In genomic region chr13:9997664-9998328, GRCm38 (mm10) we compare ENCODE assay signal across 32 mouse cellular contexts.
DNase-seq lines count a peak whose midpoint lies in the region; ATAC-seq and TF ChIP-seq lines count a peak whose summit lies in the region.
"Had no signal": no experiment of that assay in that cellular context is flagged by ENCODE, and none has a peak within 500 bp of the region (broad histone marks: within the 10 kb centered on the region; RNA-seq: fewer than 3 reads in every experiment).

No protein-coding gene starts in this region.

- H3K4me2 ChIP-seq in forebrain, embryonic 14.5 days (ENCODE audit: low read length): no peak overlapping the region
- no peak overlapping the region for H3K4me2 ChIP-seq in forebrain, embryonic 12.5 days
- H3K4me2 ChIP-seq in hindbrain, postnatal 0 days (ENCODE audit: low read depth, low read length): no peak overlapping the region
- H3K4me2 ChIP-seq in forebrain, embryonic 16.5 days (ENCODE audit: low read length): no peak overlapping the region
- H3K4me2 ChIP-seq in liver, embryonic 12.5 days: no peak overlapping the region
- H3K4me2 ChIP-seq: embryonic facial prominence, embryonic 12.5 days; heart, embryonic 15.5 days; hindbrain, embryonic 15.5 days; liver, embryonic 13.5 days; neural tube, embryonic 12.5 days had no signal

- no peaks in the 10 kb centered on the region for H3K9me3 ChIP-seq in forebrain, embryonic 14.5 days (replicated peaks; ENCODE audit: control insufficient read depth, low read length)
- no peaks in the 10 kb centered on the region for H3K9me3 ChIP-seq in forebrain, embryonic 12.5 days
- no peaks in the 10 kb centered on the region for H3K9me3 ChIP-seq in hindbrain, postnatal 0 days (ENCODE audit: low read length)
- no peaks in the 10 kb centered on the region for H3K9me3 ChIP-seq in hindbrain, embryonic 10.5 days
- no peaks in the 10 kb centered on the region for H3K9me3 ChIP-seq in ES-E14 (ENCODE audit: control insufficient read depth, insufficient read depth, low read depth, low read length)
- no peaks in the 10 kb centered on the region for H3K9me3 ChIP-seq in forebrain, embryonic 16.5 days (ENCODE audit: control insufficient read depth, low read length)
- H3K9me3 ChIP-seq in liver, embryonic 12.5 days (replicated peaks): no peaks in the 10 kb centered on the region
- H3K9me3 ChIP-seq: embryonic facial prominence, embryonic 12.5 days; heart, embryonic 10.5 days; heart, embryonic 15.5 days; hindbrain, embryonic 15.5 days; liver, embryonic 13.5 days; midbrain, embryonic 10.5 days; neural tube, embryonic 12.5 days had no signal

- ATAC-seq in forebrain, embryonic 14.5 days: peak; percentile 88
- ATAC-seq in forebrain, embryonic 12.5 days (ENCODE audit: low FRiP score): no peak
- ATAC-seq in hindbrain, postnatal 0 days: no peak
- ATAC-seq in forebrain, embryonic 16.5 days: peak; percentile 93
- ATAC-seq in liver, embryonic 12.5 days: no peak
- ATAC-seq: lung, postnatal 0 days; midbrain, embryonic 16.5 days had no signal

- peak overlapping the region; percentile 23; the same call in 1 of the 2 replicates for H3K27ac ChIP-seq in forebrain, embryonic 14.5 days (ENCODE audit: low read depth, low read length)
- no peak overlapping the region for H3K27ac ChIP-seq in forebrain, embryonic 12.5 days
- no peak overlapping the region for H3K27ac ChIP-seq in hindbrain, postnatal 0 days
- H3K27ac ChIP-seq in hindbrain, embryonic 10.5 days: no peak overlapping the region
- H3K27ac ChIP-seq in ES-E14 (ENCODE audit: insufficient read depth, low read depth, low read length, poor library complexity, severe bottlenecking): no peak overlapping the region
- H3K27ac ChIP-seq in forebrain, embryonic 16.5 days (ENCODE audit: low read length): no peak overlapping the region
- H3K27ac ChIP-seq in liver, embryonic 12.5 days: no peak overlapping the region
- H3K27ac ChIP-seq: embryonic facial prominence, embryonic 12.5 days; heart, embryonic 10.5 days; heart, embryonic 15.5 days; hindbrain, embryonic 15.5 days; liver, embryonic 13.5 days; midbrain, embryonic 10.5 days; neural tube, embryonic 12.5 days had no signal

- H3K9ac ChIP-seq in forebrain, embryonic 14.5 days (ENCODE audit: low read length): no peak overlapping the region
- H3K9ac ChIP-seq in forebrain, embryonic 12.5 days: no peak overlapping the region
- no peak overlapping the region for H3K9ac ChIP-seq in hindbrain, postnatal 0 days (replicated peaks; ENCODE audit: low read length)
- H3K9ac ChIP-seq in ES-E14 (ENCODE audit: insufficient read depth, low read depth, low read length, poor library complexity, severe bottlenecking): no peak overlapping the region
- H3K9ac ChIP-seq in forebrain, embryonic 16.5 days (replicated peaks; ENCODE audit: low read depth, low read length): no peak overlapping the region
- no peak overlapping the region for H3K9ac ChIP-seq in liver, embryonic 12.5 days
- H3K9ac ChIP-seq: embryonic facial prominence, embryonic 12.5 days; heart, embryonic 15.5 days; hindbrain, embryonic 15.5 days; liver, embryonic 13.5 days; neural tube, embryonic 12.5 days had no signal

- peak; percentile 81 for DNase-seq in forebrain, embryonic 14.5 days (ENCODE audit: low spot score)
- peak; percentile 8 for DNase-seq in hindbrain, postnatal 0 days (ENCODE audit: low spot score)
- DNase-seq in hindbrain, embryonic 10.5 days (ENCODE audit: low spot score): no peak
- DNase-seq in ES-E14 (ENCODE audit: low read depth, low spot score): no peak
- DNase-seq in adrenal gland, postnatal 25 days: no peak
- DNase-seq: adrenal gland, postnatal 36 days; cerebellum, adult 8-10 months; embryo, embryonic 11 days; gastrocnemius, postnatal 14 days; heart, postnatal 36 days; kidney, adult 18-20 months; kidney, postnatal 36 days; left cerebral cortex, postnatal 4 days; liver, embryonic 13.5 days; lung, adult 18-20 months; lung, postnatal 4 days; right cerebral cortex, adult 18-20 months; spleen, adult 18-20 months; thymus, adult 18-20 months; thymus, postnatal 25 days had no signal

- in situ Hi-C loops in ES-E14 (cut with MboI; ENCODE audit: low sequenced_read_pairs in 2 of 2, unreplicated experiment in 2 of 2): no loop called here

- H3K27me3 ChIP-seq in forebrain, embryonic 14.5 days (replicated peaks; ENCODE audit: control insufficient read depth, insufficient read depth, low read length): no peaks in the 10 kb centered on the region
- H3K27me3 ChIP-seq in forebrain, embryonic 12.5 days: no peaks in the 10 kb centered on the region
- no peaks in the 10 kb centered on the region for H3K27me3 ChIP-seq in hindbrain, postnatal 0 days (ENCODE audit: insufficient read depth, low read length)
- no peaks in the 10 kb centered on the region for H3K27me3 ChIP-seq in hindbrain, embryonic 10.5 days (ENCODE audit: insufficient read depth, poor library complexity, severe bottlenecking)
- H3K27me3 ChIP-seq in forebrain, embryonic 16.5 days (replicated peaks; ENCODE audit: control insufficient read depth, insufficient read depth, low read length): no peaks in the 10 kb centered on the region
- H3K27me3 ChIP-seq in liver, embryonic 12.5 days (replicated peaks): no peaks in the 10 kb centered on the region
- H3K27me3 ChIP-seq: embryonic facial prominence, embryonic 12.5 days; heart, embryonic 15.5 days; hindbrain, embryonic 15.5 days; liver, embryonic 13.5 days; neural tube, embryonic 12.5 days had no signal

- 0 out of 2 replicates have a peak, but pooled peaks cover 2% of the 10 kb centered on the region for H3K4me1 ChIP-seq in forebrain, embryonic 14.5 days (ENCODE audit: control insufficient read depth, insufficient read depth, low read length)
- peaks cover 3% of the 10 kb centered on the region; the same call in 1 of the 2 replicates for H3K4me1 ChIP-seq in forebrain, embryonic 12.5 days
- 0 out of 2 replicates have a peak, but pooled peaks cover under 1% of the 10 kb centered on the region for H3K4me1 ChIP-seq in hindbrain, postnatal 0 days (ENCODE audit: insufficient read depth, low read length)
- H3K4me1 ChIP-seq in hindbrain, embryonic 10.5 days (replicated peaks): no peaks in the 10 kb centered on the region
- H3K4me1 ChIP-seq in ES-E14 (ENCODE audit: control insufficient read depth in 2 of 2, insufficient read depth in 2 of 2, low read length in 2 of 2, poor library complexity in 1 of 2): no peaks in the 10 kb centered on the region
- H3K4me1 ChIP-seq in forebrain, embryonic 16.5 days (replicated peaks; ENCODE audit: control insufficient read depth, insufficient read depth, low read length): peaks cover 8% of the 10 kb centered on the region
- no peaks in the 10 kb centered on the region for H3K4me1 ChIP-seq in liver, embryonic 12.5 days
- H3K4me1 ChIP-seq: embryonic facial prominence, embryonic 12.5 days; heart, embryonic 10.5 days; heart, embryonic 15.5 days; hindbrain, embryonic 15.5 days; liver, embryonic 13.5 days; midbrain, embryonic 10.5 days; neural tube, embryonic 12.5 days had no signal

- H3K36me3 ChIP-seq in forebrain, embryonic 14.5 days (ENCODE audit: control insufficient read depth, insufficient read depth, low read length): no peaks in the 10 kb centered on the region
- H3K36me3 ChIP-seq in forebrain, embryonic 12.5 days (replicated peaks): no peaks in the 10 kb centered on the region
- H3K36me3 ChIP-seq in hindbrain, postnatal 0 days (ENCODE audit: insufficient read depth, low read length): no peaks in the 10 kb centered on the region
- no peaks in the 10 kb centered on the region for H3K36me3 ChIP-seq in hindbrain, embryonic 10.5 days
- no peaks in the 10 kb centered on the region for H3K36me3 ChIP-seq in ES-E14 (ENCODE audit: control insufficient read depth, insufficient read depth, low read length, poor library complexity, severe bottlenecking)
- no peaks in the 10 kb centered on the region for H3K36me3 ChIP-seq in forebrain, embryonic 16.5 days (ENCODE audit: control insufficient read depth, insufficient read depth)
- no peaks in the 10 kb centered on the region for H3K36me3 ChIP-seq in liver, embryonic 12.5 days
- H3K36me3 ChIP-seq: embryonic facial prominence, embryonic 12.5 days; heart, embryonic 10.5 days; heart, embryonic 15.5 days; hindbrain, embryonic 15.5 days; liver, embryonic 13.5 days; midbrain, embryonic 10.5 days; neural tube, embryonic 12.5 days had no signal

- no peak overlapping the region for H3K4me3 ChIP-seq in forebrain, embryonic 14.5 days (ENCODE audit: low read depth, low read length)
- H3K4me3 ChIP-seq in forebrain, embryonic 12.5 days (replicated peaks): no peak overlapping the region
- no peak overlapping the region for H3K4me3 ChIP-seq in hindbrain, postnatal 0 days (ENCODE audit: low read length)
- H3K4me3 ChIP-seq in hindbrain, embryonic 10.5 days: no peak overlapping the region
- no peak overlapping the region for H3K4me3 ChIP-seq in ES-E14 (ENCODE audit: insufficient read depth in 1 of 2, low read depth in 1 of 2, low read length in 2 of 2, poor library complexity in 1 of 2, severe bottlenecking in 1 of 2)
- H3K4me3 ChIP-seq in forebrain, embryonic 16.5 days (replicated peaks; ENCODE audit: low read length): no peak overlapping the region
- no peak overlapping the region for H3K4me3 ChIP-seq in liver, embryonic 12.5 days
- H3K4me3 ChIP-seq: embryonic facial prominence, embryonic 12.5 days; heart, embryonic 10.5 days; heart, embryonic 15.5 days; hindbrain, embryonic 15.5 days; liver, embryonic 13.5 days; midbrain, embryonic 10.5 days; myocyte; neural tube, embryonic 12.5 days had no signal

- WGBS in forebrain, embryonic 14.5 days: 58% methylated on average over 2 of the region's 2 CpGs
- WGBS in forebrain, embryonic 12.5 days: 69% methylated on average over 2 of the region's 2 CpGs
- WGBS in hindbrain, postnatal 0 days: 69% methylated on average over 2 of the region's 2 CpGs
- WGBS in hindbrain, embryonic 10.5 days: 89% methylated on average over 2 of the region's 2 CpGs
- 62% methylated on average over 2 of the region's 2 CpGs for WGBS in forebrain, embryonic 16.5 days
- 60% methylated on average over 2 of the region's 2 CpGs for WGBS in liver, embryonic 12.5 days (ENCODE audit: insufficient replicate concordance)

- no peak for TF ChIP-seq CTCF in hindbrain, postnatal 0 days (IDR thresholded peaks at IDR 0.05; ENCODE audit: low read depth)

TF ChIP-seq in ES-E14, 5 proteins besides CTCF, POLR2A, EP300 and RAD21:
- TF ChIP-seq MAFK (IDR thresholded peaks at IDR 0.05; ENCODE audit: insufficient read depth, low read depth, low read length) (0 out of 2 replicates have a peak, but pooled peaks have one; percentile 13), ZC3H11A (IDR thresholded peaks at IDR 0.05; ENCODE audit: borderline replicate concordance, low read depth, low read length) (no peak)

Comparison
In these comparisons a context has a peak if more than half of its experiments do, and no peak if none do; other contexts are left out.
1. ATAC-seq: peak in forebrain, embryonic 14.5 days (single experiment) and forebrain, embryonic 16.5 days (single experiment); none in forebrain, embryonic 12.5 days (single experiment), hindbrain, postnatal 0 days (single experiment) and liver, embryonic 12.5 days (single experiment).
2. DNase-seq: peak in forebrain, embryonic 14.5 days (single experiment) and hindbrain, postnatal 0 days (single experiment); none in hindbrain, embryonic 10.5 days (single experiment), ES-E14 (single experiment) and adrenal gland, postnatal 25 days (single experiment).